Mouse (Mus musculus): Measurements from ENCODE around the gene Erg. TPM values are rescaled to one million over a fixed set of nuclear protein-coding genes. Genes with fewer than 3 reads are reported as not detected.
A peak's percentile ranks its signal among the peaks of the same experiment; 100 is the strongest.

The Erg gene
- total RNA-seq, 1 experiment from 2014 or later, result 272 TPM

DNA sequence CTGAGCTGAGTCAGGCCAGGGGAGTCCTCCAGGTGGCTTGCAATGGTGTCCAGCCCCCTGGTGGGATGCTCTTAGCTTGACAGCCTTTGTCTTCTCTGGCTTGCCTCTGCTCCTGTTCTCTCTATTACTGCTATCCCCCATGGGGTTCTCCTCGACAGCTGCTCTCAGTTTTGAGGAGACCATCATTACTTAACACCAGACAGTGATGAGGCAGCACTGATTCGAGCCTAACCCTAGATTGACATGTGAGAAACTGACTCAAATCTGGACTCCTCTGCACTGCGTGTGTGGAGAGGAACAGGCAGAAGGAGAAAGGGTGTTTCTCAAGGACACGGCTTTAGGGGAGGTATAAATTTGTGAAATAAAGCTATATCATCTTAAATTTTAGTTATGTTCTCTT lies 150.3 kb downstream of the Erg start:
- no peak for ATAC-seq (replicated peaks in 1 of 2; ENCODE audit: insufficient read depth in 1 of 2, low FRiP score in 2 of 2, low TSS enrichment in 1 of 2, low read depth in 1 of 2, poor library complexity in 2 of 2, severe bottlenecking in 2 of 2)

DNA sequence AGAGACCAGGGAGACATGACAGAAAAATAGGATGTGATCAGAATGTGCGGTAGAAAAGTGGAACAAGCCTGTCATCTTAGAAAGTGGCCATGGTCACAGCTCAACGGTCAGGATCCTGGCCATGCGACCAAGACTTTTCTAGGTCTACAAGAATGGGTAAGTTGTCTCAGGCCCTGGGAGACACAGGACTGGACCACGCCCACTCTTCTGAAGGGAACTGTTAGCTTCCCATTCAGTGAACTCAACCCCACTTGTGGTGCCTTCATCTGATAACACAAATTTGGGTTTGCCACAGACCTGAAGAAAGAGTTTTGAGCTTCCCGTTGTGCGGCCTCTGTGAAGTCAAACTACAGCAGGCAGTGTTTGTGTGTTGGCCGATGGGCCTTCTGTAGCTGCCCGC lies 152.0 kb downstream of the Erg start:
- ATAC-seq (replicated peaks in 1 of 2; ENCODE audit: insufficient read depth in 1 of 2, low FRiP score in 2 of 2, low TSS enrichment in 1 of 2, low read depth in 1 of 2, poor library complexity in 2 of 2, severe bottlenecking in 2 of 2), result peak; percentile 43 to 65

DNA sequence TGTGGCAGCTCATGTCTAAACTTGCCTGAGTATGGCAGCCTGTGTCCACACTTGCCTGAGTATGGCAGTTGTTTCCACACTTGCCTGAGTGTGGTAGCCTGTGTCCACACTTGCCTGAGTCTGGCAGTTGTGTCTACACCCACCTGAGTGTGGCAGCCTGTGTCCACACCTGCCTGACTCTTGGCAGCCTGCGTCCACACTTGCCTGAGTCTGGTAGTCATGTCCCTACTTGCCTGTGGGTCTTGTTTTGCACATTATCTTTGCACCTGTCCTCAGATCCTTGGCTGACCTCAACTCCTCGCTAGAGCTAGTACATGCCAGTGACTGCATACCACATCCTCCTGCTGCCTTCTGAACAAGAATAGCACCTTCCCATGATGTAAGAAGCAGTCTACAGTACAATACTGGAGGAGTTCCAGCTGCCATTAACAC lies 153.8 kb downstream of the Erg start:
- peak in 1 of 2 experiments; percentile 22; a peak in 1 of 4 replicates for ATAC-seq (replicated peaks in 1 of 2; ENCODE audit: insufficient read depth in 1 of 2, low FRiP score in 2 of 2, low TSS enrichment in 1 of 2, low read depth in 1 of 2, poor library complexity in 2 of 2, severe bottlenecking in 2 of 2)

DNA sequence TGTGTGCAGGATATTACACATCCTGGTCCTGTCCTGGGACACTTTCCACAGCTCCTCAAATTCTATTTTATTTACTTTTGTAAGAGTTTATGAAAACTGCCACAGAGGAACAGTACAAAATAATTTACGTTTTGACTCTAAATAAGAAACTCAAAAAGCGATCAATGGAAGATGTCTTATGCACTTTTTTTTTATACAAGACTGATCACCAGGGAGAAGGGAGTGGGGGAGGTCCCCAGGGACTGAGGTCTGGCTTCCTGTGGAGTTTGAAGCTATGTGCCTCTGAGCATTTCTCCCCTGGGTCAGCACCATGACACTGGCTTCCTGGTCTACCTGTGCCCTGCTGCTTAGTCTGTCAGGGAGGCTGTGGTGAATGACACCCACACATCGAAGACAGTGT lies 156.5 kb downstream of the Erg start:
- no peak for ATAC-seq (replicated peaks in 1 of 2; ENCODE audit: insufficient read depth in 1 of 2, low FRiP score in 2 of 2, low TSS enrichment in 1 of 2, low read depth in 1 of 2, poor library complexity in 2 of 2, severe bottlenecking in 2 of 2)

DNA sequence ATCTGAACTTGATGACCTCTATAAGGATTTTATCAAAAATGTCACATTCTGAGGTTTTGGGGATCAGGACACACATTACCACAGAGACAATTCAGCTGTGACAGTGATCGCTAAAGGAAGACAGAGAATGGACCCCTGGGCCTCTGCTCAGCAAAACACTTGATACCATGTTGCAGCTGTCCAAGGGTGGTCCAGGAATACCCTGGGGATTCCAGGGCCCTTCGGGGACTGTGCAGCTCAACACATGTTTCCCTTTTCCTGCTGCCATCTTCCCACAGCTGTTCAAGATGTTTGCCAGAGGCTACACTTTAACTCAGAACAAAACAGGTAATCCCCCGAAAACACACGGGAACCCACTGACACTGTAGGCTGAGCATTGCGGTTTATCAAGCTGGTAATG lies 158.2 kb downstream of the Erg start:
- ATAC-seq (replicated peaks in 1 of 2; ENCODE audit: insufficient read depth in 1 of 2, low FRiP score in 2 of 2, low TSS enrichment in 1 of 2, low read depth in 1 of 2, poor library complexity in 2 of 2, severe bottlenecking in 2 of 2), result no peak

DNA sequence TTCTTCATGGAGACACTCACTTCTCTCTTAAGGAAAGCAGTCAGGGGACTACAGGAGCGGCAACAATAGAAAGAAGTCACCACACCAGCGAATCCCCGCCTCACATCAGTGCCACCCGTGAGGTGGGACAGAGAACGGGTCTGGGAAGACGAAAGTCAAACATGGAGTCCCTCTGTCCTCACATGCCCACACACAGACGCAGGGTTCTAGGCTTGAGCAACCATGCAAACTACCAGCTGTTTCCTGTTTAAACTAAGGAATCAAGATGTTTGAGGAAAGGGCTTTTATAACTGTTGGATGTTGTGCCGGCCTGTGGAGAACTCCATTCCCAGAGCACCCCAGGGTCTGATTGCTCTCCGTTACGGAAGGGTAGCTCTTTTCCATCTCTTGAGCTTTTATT lies 158.9 kb downstream of the Erg start:
- ATAC-seq (replicated peaks in 1 of 2; ENCODE audit: insufficient read depth in 1 of 2, low FRiP score in 2 of 2, low TSS enrichment in 1 of 2, low read depth in 1 of 2, poor library complexity in 2 of 2, severe bottlenecking in 2 of 2), result no peak

DNA sequence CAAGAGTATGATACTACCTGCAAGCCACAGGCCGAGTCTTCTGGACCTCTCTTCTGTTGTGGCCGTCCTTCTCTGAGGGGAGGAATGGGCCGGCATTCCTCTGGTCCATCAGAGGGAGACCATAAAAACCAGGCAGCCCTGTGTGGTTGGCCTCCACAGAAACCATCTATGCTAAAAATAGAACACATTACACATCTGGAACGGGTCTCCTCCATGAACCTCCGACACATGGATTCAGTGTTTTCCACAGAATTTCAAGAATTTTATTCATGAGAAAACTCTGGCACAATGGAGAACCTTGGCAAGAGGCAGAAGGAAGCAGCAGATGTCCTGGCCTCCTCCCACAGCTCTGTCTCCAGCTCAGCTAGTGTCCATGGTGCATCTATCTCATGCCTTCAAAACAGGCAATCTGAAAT lies 163.7 kb downstream of the Erg start:
- no peak for ATAC-seq (replicated peaks in 1 of 2; ENCODE audit: insufficient read depth in 1 of 2, low FRiP score in 2 of 2, low TSS enrichment in 1 of 2, low read depth in 1 of 2, poor library complexity in 2 of 2, severe bottlenecking in 2 of 2)

DNA sequence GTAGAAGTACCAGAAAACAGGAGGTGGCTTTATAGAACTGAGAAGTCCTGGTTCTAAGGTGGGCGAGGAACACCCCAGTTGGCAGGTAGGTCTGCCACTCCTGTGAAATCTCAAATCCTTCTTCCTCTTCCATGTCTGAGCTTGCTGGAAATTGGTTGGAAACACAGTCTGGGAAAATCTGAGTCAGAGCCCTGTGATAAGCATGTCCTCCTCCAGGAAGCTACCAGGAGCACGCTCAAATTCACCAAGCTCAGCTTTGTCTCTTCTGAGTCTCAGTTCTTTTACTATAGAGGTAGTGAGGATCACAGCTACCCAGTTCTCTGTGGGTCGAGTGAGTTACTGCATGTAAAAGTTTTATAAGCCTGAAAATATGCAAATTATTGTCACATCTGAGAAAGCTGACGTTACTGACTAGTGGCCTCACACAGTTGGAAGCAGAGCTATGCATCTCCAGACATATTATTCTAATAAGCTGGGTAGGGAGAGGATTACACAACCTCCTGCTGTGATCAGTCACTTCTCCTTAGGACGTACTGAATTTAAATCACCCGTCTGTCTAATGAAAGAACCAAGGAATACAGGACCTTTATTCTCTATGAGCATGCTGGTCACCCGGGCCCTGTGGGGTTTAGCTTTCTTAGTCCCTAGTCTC lies 165.0 kb downstream of the Erg start:
- ATAC-seq (replicated peaks in 1 of 2; ENCODE audit: insufficient read depth in 1 of 2, low FRiP score in 2 of 2, low TSS enrichment in 1 of 2, low read depth in 1 of 2, poor library complexity in 2 of 2, severe bottlenecking in 2 of 2), result no peak

DNA sequence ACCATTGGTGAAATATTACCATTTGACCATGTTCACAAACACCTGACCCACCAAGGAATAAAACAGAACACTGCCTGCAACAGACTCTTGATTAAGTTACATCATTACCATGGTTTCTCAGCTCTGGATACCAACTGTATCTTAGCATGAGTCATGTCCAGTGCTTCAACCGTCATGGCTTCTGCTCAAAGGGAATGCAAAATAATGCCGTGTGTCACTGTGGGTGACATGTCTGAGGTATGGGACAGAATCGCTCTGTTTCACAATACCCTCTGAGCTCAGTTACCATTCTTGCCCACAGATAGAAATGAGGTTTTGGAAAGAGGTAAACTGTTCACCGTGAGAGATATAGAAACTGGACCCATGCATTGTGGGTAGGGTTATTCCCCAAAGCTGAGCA lies 170.5 kb downstream of the Erg start:
- no peak; a peak in 1 of 4 replicates for ATAC-seq (replicated peaks in 1 of 2; ENCODE audit: insufficient read depth in 1 of 2, low FRiP score in 2 of 2, low TSS enrichment in 1 of 2, low read depth in 1 of 2, poor library complexity in 2 of 2, severe bottlenecking in 2 of 2)

DNA sequence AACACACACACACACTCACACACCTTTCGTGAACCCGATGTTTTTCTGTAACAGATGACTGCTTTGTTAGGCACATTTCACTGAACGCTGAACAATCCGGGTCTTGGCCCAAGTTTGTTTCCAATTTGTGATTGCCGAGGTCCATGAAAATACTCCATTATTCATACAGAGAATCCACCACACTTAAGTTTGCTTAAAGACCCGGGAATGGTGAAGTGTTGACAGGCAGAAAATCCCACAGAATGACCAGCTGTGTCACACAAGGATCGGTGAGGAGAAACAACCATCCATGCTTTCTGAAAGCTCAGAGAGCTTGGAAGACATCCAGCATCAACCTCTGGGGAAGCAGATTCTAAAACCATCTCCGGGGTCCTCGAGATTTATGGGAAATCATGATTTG lies 171.0 kb downstream of the Erg start:
- no peak for ATAC-seq (replicated peaks in 1 of 2; ENCODE audit: insufficient read depth in 1 of 2, low FRiP score in 2 of 2, low TSS enrichment in 1 of 2, low read depth in 1 of 2, poor library complexity in 2 of 2, severe bottlenecking in 2 of 2)

DNA sequence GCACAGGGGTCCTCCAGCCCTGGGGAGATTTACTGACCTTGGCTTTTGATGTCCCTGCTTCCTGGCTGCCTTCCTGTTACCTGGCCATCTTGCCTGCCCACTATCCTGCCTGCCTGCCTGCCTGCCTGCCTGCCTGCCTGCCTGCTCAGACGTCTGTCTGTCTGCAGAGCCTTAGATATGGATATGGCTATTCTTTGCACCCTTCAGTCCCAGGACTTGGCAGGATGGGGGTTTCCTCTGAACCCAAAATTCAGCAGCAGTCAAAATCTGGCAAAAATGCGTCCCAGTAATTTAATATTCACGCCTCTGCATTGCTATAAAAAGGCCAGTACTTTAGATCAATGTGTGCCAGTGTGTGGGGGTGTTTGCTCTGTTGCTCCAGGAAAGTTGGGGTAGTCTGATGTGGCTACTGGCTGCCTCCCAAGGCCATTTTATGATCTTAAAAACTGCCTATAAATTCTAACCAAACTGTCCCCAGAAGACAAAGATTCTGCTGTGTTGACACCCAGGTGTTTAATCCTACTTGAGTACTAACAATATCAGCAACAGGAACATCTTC lies 172.9 kb downstream of the Erg start:
- no peak for ATAC-seq (replicated peaks in 1 of 2; ENCODE audit: insufficient read depth in 1 of 2, low FRiP score in 2 of 2, low TSS enrichment in 1 of 2, low read depth in 1 of 2, poor library complexity in 2 of 2, severe bottlenecking in 2 of 2)

DNA sequence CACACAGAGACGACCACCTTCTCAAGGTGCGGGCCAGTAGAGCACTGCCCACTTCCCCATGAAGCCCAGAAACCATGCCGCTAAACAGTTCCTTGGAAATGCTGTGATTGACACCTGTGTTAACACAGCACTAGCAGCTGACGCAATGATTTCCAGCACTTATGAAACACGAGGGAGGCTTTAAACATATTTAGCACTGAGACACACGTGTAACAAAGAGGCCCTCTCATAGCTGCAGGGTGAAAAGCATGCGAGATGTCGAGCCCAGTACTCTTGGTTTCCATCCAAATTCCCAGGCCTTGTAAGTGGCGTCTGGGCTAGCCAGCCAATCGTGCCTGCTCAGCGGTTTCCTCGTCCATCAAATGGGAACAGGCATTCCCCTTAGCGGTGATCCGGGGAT lies 178.3 kb downstream of the Erg start:
- peak in 1 of 2 experiments; percentile 5; a peak in 1 of 4 replicates for ATAC-seq (replicated peaks in 1 of 2; ENCODE audit: insufficient read depth in 1 of 2, low FRiP score in 2 of 2, low TSS enrichment in 1 of 2, low read depth in 1 of 2, poor library complexity in 2 of 2, severe bottlenecking in 2 of 2)

DNA sequence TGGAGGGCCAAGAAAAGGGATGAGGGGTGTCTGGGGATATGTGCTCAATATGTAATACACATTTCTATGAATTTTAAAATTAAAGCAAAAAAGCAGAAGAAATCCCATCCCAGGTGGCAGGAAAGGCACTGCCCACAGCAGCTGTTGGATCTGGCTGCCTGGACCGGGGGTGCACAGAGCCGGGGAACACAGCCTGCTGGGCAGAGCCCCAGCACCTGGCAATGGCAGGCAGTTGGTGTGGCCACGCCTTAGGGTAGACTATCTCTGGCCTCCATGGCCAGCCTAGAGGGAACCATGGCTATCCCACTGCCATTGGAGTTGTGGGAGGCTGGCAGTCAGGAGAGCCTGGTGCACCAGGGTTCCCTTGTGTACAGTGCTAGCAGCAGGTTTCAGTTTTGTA lies 180.9 kb downstream of the Erg start:
- ATAC-seq (replicated peaks in 1 of 2; ENCODE audit: insufficient read depth in 1 of 2, low FRiP score in 2 of 2, low TSS enrichment in 1 of 2, low read depth in 1 of 2, poor library complexity in 2 of 2, severe bottlenecking in 2 of 2), result 0 out of 4 replicates have a peak, but pooled peaks have one; percentile 12 to 48

DNA sequence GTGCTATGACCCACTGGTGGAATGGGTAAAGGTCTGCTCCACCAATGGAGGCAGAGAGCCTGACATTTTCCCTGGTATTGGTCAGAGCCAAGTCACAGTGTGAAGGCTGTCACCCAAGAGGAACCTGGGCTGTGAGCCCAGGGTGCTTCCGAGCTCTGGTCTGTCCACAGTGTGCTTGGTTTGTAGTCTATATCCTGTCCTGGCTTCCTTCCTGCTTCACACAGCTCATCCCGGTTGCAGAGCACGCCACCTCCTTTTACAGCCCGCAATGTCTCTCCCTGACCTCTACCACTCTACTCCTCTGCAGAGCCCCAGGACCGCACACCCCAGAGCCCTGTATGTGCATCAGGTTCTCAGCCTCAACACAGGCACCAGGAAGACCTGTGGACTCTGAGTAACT lies 182.9 kb downstream of the Erg start:
- peak; percentile 36 to 55; a peak in 3 of 4 replicates for ATAC-seq (replicated peaks in 1 of 2; ENCODE audit: insufficient read depth in 1 of 2, low FRiP score in 2 of 2, low TSS enrichment in 1 of 2, low read depth in 1 of 2, poor library complexity in 2 of 2, severe bottlenecking in 2 of 2)

DNA sequence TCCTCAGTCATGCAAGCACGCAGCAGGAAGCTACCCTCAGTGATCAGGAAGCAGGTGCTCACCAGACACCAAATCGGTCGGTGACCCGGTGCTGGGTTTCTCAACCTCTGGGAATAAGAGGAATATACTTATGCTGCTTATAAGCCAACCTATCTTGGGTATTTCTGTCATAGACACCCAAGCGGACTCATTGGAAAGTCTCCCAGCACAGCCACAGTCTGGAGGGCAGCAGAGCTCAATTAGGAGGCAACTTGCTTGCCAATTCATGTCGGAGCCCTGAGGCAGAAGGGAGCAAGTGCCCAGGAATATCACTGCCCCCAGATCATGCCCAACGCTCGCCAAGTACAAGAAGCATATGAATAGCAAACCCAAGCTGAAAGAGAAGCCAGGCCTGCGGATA lies 184.5 kb downstream of the Erg start:
- ATAC-seq (replicated peaks in 1 of 2; ENCODE audit: insufficient read depth in 1 of 2, low FRiP score in 2 of 2, low TSS enrichment in 1 of 2, low read depth in 1 of 2, poor library complexity in 2 of 2, severe bottlenecking in 2 of 2), result 0 out of 4 replicates have a peak, but pooled peaks of 1 of the 2 experiments have one; percentile 20

DNA sequence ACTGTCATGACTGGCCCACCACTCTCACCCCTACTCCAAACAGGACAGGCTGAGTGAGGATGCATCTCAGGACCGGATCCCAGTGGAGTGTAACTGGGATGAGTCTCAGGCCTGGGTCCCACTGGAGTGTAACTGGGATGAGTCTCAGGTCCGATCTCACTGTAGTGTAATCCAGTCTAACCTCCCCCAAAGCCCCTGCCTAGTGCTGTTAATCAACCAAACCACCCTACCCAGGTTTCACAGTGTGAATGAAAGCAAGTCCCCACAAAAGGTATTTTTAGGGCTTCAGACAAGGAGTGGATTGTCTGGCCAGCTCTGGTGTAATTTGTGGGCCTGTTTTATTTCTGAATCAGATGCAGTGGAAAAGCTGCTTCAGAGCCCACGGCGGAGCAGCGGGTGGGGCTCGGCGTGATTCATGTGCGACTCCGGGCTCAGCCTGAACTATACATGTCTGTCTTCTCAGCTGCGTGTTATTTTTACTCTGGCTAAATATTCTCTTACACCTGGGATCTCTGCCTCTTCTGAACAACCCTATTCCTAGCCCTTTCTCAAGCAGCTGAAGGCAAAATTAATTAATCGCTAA lies 187.5 kb downstream of the Erg start:
- no peak for ATAC-seq (replicated peaks in 1 of 2; ENCODE audit: insufficient read depth in 1 of 2, low FRiP score in 2 of 2, low TSS enrichment in 1 of 2, low read depth in 1 of 2, poor library complexity in 2 of 2, severe bottlenecking in 2 of 2)

DNA sequence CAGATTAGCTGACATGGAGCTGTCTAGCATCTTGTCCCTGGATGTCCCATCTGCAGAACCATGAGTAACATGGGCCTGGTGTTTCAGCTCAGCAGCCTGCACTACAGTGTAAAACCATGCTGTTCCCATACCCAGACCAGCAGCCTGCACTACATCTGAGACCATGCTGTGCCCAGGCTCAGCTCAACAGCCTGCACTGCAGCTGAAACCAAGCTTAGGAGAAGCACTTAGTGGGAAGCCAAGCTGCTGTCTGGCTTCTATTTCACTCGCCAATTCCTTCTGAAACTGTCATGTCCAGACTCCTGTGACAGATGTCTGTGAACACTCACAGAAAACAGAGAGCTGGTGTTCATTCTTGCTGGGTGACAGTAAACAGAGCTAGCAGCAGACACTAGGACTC lies 195.6 kb downstream of the Erg start:
- ATAC-seq (replicated peaks in 1 of 2; ENCODE audit: insufficient read depth in 1 of 2, low FRiP score in 2 of 2, low TSS enrichment in 1 of 2, low read depth in 1 of 2, poor library complexity in 2 of 2, severe bottlenecking in 2 of 2), result no peak

DNA sequence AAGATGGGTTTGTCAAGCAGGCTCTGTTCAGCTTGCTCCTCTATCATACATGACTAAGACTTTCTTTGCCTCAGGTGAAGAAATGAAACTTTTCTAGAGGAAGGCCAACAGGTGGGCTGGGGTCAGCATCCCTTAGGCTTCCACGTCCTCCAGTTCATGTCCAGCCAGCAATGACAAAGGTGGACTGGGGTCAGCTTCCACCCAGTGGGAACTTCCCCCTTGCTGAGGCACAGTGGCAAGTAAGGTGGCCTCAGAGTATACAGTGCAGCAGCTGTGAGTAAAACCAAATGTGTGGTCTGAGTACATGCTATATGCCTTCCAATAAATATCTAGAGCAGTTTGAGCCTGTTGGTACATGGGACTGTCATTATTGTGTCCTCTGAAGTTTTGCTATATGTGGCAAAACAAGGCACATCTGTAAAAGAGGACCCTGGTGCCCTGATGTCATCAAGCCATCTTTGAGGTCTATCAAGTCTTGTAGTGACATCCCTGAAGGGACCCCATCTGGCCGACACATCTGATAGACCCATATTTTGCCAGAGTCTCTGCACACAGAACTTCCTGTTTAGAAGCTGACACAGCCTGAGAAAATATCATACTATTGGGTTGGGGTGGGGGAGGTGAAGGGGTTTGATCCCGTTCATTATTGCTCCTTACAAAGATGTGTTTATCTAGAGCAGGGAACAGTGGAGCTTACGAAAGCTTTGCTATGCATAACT lies 197.4 kb downstream of the Erg start:
- no peak for ATAC-seq (replicated peaks in 1 of 2; ENCODE audit: insufficient read depth in 1 of 2, low FRiP score in 2 of 2, low TSS enrichment in 1 of 2, low read depth in 1 of 2, poor library complexity in 2 of 2, severe bottlenecking in 2 of 2)

Measured in hematopoietic stem cell, adult 5-6 weeks (primary cell).